Mouse (Mus musculus): Measurements from ENCODE around the gene Tceal5.

- no peak for TF ChIP-seq CTCF (IDR thresholded peaks at IDR 0.05; ENCODE audit: low read depth, low read length)
- no peak for TF ChIP-seq EP300 (IDR thresholded peaks at IDR 0.05; ENCODE audit: insufficient read depth, low read depth, low read length)
Measured at GRCm38 (mm10) chrX:136171189-136172117, 32.2 kb downstream of the Tceal5 start.

All from ES-Bruce4 (cell line).